Mouse (Mus musculus) heart, embryonic 10.5 days (tissue): ENCODE measurements around the gene Psmb5. TPM values are rescaled to one million over a fixed set of nuclear protein-coding genes. Genes with fewer than 3 reads are reported as not detected.

Experiments
- DNase-seq: peaks from one replicate; pipeline ENCODE4 v3.0.0-alpha.2; 2017; ENCODE audit warnings: low spot score
- H3K27ac ChIP-seq: fragments of 300-500 bp; sonication (generic); 2 replicates; pipeline ENCODE4 v1.5.1; 2016; ENCODE audit warnings: mild to moderate bottlenecking
- H3K27me3 ChIP-seq: fragments of 300-500 bp; sonication (generic); 2 replicates; pipeline ENCODE4 v1.6.1; 2016; ENCODE audit warnings: mild to moderate bottlenecking; ENCODE audit not compliant: poor library complexity, insufficient read depth, severe bottlenecking
- H3K36me3 ChIP-seq: fragments of 300-500 bp; sonication (generic); 2 replicates; pipeline ENCODE4 v1.6.1; 2016; ENCODE audit warnings: mild to moderate bottlenecking, moderate library complexity
- H3K4me1 ChIP-seq: fragments of 300-500 bp; sonication (generic); 2 replicates; pipeline ENCODE4 v1.6.1; 2016; ENCODE audit warnings: mild to moderate bottlenecking
- H3K4me3 ChIP-seq: fragments of 300-500 bp; sonication (generic); 2 replicates; pipeline ENCODE4 v1.5.1; 2016; ENCODE audit warnings: mild to moderate bottlenecking, moderate library complexity
- H3K9me3 ChIP-seq: fragments of 300-500 bp; sonication (generic); 2 replicates; pipeline ENCODE4 v1.6.1; 2016; ENCODE audit warnings: mild to moderate bottlenecking, moderate library complexity
- WGBS: fragments of 180-500 bp; shearing (Covaris S2); methylation state at CpG from one replicate; pipeline ENCODE4 v1.1.7; 2016; 5-methylcytosine and 5-hydroxymethylcytosine counted together
- microRNA counts: library from miRNA; unstranded; fragments of <30 nt; microRNA quantifications from one replicate; lab custom pipeline; 2017
- microRNA-seq: library from miRNA; unstranded; fragments of <30 nt; microRNA quantifications from one replicate; pipeline ENCODE4, GENCODE M21; 2017
- polyA plus RNA-seq: library from polyadenylated mRNA; unstranded; fragments of >200 nt; fragmentation: Nextera tagmentation; extraction: Ambion mirVana; gene quantifications from 2 replicates; pipeline ENCODE4 v1.2.1, GENCODE M21; 2016

The Psmb5 gene
- polyA plus RNA-seq, 1 experiment from 2014 or later = 455 TPM

DNA sequence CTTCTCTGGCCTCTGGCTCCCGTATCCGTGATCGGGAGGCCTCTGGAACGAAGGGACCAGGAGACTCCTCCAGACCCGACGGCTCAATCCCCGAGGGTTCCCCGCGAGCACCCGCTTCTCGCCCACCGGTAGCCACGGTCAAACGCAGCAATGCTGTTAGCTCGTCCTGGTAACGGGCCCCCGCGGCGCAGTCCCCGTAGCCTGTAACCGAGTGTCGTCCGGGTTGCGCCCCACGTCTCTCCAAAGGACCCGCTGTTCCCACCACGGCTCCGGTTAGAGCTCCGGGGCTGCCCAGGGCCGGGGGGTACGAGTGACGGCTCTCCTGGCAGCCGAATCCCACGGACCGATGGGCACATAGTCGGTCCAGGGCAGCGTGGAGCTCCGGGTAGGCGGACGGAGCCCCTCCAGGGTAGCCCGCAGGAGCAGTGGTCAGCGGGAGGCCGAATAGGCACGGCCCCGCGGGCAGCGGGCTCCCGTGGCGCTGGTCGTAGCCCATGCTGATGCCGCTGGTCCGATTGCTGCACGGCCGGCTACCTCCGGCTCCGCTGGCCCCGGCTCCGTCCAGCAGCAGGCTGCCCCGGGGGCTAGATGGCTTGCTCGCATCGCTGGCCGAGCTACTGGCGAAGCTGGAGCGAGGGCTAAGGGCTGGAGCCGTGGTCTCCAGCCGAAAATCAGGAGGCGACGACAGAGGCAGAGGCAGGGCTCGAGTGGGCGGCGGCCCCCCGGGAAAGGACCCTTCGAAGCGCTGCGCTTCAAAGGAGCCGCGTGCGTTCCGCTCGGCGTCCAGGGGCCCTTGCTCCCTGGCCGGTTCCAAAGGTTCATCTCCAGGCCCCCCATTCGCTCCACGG, 41.4 kb downstream of the Psmb5 start:
- Histone ChIP-seq H3K4me3 (peak overlapping the region; percentile 93), H3K27me3 (no peaks in the 10 kb centered on the region), H3K4me1 (peaks cover 47% of the 10 kb centered on the region), H3K27ac (peak overlapping the region; percentile 95), H3K9me3 (no peaks in the 10 kb centered on the region), H3K36me3 (peaks cover 24% of the 10 kb centered on the region)
- no peak for DNase-seq
- WGBS = under 1% methylated on average over 84 of the region's 84 CpGs

DNA sequence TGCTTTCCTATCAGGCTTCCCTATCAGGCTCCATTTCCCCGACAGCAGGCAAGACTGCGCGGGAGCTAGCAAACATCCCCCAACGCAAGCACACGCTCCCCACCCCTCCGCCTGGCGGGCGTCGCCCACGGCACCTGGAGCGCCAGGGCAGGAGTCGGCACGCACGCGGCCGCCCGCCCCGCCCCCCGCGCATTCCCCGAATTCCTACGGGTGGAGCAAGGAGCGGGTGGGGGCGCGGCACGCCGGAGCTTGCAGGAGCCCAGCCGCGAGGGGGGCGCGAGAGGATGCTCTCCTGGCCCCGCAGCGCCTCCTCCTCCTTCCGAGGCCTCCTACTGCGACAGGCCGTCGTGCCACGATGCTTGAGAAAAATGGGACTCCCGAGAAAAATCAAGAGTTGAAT, 42.2 kb downstream of the Psmb5 start:
- DNase-seq = peak; percentile 93
- Histone ChIP-seq H3K27ac (peak overlapping the region; percentile 95), H3K36me3 (peaks cover 32% of the 10 kb centered on the region), H3K27me3 (no peaks in the 10 kb centered on the region), H3K4me1 (peaks cover 54% of the 10 kb centered on the region), H3K4me3 (peak overlapping the region; percentile 93), H3K9me3 (no peaks in the 10 kb centered on the region)
- under 1% methylated on average over 39 of the region's 39 CpGs for WGBS

DNA sequence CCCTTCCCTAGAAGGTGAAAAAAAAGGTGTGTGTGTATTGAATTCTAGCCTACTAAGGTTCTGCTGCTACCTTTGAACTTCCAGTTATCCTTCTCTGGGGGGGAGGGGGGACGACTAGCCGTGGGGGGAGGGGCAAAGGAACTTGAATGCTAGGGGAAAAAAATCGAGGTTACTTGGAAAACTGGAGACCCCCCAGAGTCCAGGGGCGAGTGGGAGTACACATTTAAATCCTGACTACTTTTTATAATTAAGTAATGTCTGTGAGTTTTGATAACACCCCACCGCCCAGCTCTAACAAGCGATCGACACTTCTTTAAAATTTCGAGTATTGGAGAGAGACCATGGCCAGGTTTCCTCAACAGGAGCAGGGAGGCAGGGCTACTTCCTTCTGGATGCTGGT, 42.8 kb downstream of the Psmb5 start:
- under 1% methylated on average over 8 of the region's 8 CpGs for WGBS

DNA sequence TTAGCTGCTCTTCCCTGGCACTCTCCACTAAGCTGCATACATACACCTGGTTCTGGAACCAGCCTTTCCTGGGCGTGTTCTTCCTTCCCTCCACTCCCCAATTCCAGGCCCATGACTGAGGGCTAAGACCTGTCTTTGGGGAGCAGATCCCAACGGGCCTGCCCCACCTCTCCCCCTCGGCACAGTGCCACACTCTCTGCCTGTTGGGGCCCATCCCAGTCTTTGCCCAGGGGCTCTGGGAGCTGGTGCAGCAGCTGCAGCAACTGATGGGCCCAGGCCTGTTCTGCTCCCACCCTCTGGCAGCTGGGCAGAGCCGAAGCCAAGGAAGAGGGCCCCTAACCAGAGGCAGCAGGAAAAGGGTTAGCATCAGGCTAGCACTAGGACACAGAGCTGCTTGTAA, 43.6 kb downstream of the Psmb5 start:
- Histone ChIP-seq H3K27ac (peak overlapping the region; percentile 95), H3K36me3 (peaks cover 45% of the 10 kb centered on the region), H3K4me1 (peaks cover 66% of the 10 kb centered on the region), H3K27me3 (no peaks in the 10 kb centered on the region), H3K9me3 (no peaks in the 10 kb centered on the region), H3K4me3 (peak overlapping the region; percentile 93)
- no peak for DNase-seq
- 13% methylated on average over 4 of the region's 4 CpGs for WGBS

More for the DNA sequence above, 42.8 kb downstream of the Psmb5 start:
- DNase-seq = no peak
- H3K27ac ChIP-seq = peak overlapping the region; percentile 95
- no peaks in the 10 kb centered on the region for H3K27me3 ChIP-seq
- no peaks in the 10 kb centered on the region for H3K9me3 ChIP-seq
- peak overlapping the region; percentile 93 for H3K4me3 ChIP-seq
- H3K36me3 ChIP-seq = peaks cover 37% of the 10 kb centered on the region
- H3K4me1 ChIP-seq = peaks cover 58% of the 10 kb centered on the region

DNA sequence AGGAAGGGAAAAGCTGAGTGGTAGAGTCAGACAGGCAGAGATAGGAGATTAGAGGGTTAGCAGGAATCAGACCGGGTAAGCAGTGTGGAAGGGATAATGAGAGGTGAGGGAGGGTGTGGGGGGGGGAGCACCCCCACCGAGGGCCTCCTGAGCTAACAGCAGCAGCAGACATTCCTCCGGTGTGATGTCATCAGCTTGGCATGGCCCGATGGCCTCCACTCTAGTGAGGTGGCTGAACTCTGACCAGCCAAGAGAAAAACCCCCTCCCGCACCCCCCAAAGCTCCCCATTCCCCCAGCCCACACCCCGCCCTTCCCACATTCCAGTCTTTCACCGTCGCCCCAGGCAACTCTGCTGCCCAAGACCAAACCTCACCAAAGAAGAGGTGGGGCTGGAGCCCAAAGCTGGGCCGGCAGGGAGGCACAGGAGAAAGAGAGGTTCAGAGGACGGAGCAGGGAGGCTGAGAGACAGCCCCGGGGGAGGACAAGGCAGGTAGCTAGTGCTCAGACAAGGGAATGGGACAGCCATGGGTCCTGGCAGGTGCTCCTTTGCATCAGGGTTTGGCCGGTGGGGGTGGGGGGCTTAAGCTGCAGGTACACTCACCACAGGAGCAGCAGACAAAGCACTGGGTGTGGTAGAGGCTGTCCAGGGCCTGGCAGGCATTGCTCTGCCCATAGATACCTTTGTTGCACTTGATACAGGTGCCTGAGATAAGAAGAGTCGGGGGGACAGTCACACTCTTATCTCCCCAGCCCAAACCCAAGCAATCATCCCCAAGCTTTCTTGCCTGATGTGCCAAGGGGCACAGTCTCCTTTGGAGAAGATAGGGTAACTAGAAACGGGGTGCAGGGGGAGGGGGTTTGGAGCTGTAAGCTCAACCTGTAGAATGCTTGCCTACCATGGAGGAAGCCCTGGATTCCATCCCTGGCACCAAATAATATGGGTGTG, 44.8 kb downstream of the Psmb5 start:
- H3K27ac ChIP-seq = peak overlapping the region; percentile 95
- WGBS = 5% methylated on average over 13 of the region's 14 CpGs
- peaks cover 65% of the 10 kb centered on the region for H3K4me1 ChIP-seq
- no peaks in the 10 kb centered on the region for H3K9me3 ChIP-seq
- H3K27me3 ChIP-seq = no peaks in the 10 kb centered on the region
- peaks cover 57% of the 10 kb centered on the region for H3K36me3 ChIP-seq
- peak; percentile 96 for DNase-seq
- peak overlapping the region; percentile 93 for H3K4me3 ChIP-seq

DNA sequence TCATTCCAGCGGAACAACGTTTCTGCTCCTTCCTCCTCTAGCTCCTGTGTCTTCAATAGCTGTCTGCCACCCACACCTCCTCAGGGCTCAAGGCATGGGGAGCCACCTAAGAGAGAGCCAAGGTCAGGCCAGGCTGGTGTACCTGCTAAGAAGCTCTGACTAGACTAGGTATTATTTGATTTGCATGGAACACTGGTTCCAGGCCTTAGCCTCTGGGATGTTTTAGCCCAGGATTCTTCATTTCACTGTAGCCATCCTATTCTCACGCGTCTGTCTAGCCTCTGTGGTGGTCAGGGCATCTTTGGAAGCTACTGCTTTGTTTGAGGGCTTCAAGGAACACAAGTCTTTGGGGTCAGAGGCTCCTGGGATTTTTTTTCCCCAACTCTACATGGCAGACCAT, 45.7 kb downstream of the Psmb5 start:
- Histone ChIP-seq H3K4me3 (peak overlapping the region; percentile 93), H3K27me3 (no peaks in the 10 kb centered on the region), H3K9me3 (no peaks in the 10 kb centered on the region), H3K36me3 (peaks cover 66% of the 10 kb centered on the region), H3K4me1 (peaks cover 65% of the 10 kb centered on the region), H3K27ac (peak overlapping the region; percentile 95)
- DNase-seq = no peak
- WGBS = 66% methylated on average over 4 of the region's 4 CpGs

DNA sequence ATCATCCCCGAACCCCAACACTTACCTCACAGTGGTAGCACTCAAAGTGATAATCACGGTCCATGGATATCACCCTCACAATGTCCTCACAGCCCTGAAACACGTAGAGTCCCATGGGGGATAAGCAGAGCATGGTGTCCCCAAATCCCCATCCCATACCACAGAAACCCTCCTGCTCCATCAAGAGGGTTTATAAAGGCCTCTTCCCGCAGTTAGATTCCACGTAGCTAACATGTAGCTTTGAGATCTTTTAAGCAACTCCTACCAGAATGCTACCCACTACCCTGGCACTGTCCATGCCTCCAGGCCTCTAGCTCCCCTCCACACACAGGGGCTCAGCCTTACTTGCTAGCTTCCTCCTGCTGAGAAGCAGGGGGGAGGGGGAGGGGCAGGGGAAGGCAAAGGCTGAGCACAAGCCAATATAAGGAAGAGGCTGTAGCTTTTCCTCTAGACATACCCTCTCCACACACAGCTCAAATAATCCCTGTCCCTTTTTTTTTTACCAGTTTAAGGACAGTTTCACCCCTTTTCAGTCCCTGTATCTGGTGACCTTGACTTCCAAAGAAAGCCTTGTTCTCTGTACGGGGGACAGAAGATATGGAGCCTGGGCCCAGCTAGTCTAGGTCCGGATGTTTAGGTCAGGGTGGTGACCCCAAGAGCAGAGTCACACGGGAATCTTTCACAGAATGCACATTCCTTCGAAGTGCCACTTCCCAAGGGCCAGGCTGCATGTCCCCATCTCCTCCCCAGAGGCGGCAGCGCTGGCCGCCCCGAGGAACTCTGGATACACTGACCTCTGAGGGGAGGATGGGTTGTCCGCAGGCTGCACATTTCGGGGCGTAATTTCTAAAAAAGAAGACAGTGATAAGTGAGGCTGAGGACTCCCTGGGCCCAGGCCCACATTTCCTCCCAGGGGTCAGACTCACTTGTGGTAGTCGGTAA, 48.1 kb downstream of the Psmb5 start:
- Histone ChIP-seq H3K27me3 (no peaks in the 10 kb centered on the region), H3K27ac (peak overlapping the region; percentile 67), H3K9me3 (no peaks in the 10 kb centered on the region), H3K4me1 (peaks cover 58% of the 10 kb centered on the region), H3K36me3 (peaks cover 73% of the 10 kb centered on the region), H3K4me3 (no peak overlapping the region)
- WGBS = 52% methylated on average over 17 of the region's 17 CpGs
- DNase-seq = no peak

DNA sequence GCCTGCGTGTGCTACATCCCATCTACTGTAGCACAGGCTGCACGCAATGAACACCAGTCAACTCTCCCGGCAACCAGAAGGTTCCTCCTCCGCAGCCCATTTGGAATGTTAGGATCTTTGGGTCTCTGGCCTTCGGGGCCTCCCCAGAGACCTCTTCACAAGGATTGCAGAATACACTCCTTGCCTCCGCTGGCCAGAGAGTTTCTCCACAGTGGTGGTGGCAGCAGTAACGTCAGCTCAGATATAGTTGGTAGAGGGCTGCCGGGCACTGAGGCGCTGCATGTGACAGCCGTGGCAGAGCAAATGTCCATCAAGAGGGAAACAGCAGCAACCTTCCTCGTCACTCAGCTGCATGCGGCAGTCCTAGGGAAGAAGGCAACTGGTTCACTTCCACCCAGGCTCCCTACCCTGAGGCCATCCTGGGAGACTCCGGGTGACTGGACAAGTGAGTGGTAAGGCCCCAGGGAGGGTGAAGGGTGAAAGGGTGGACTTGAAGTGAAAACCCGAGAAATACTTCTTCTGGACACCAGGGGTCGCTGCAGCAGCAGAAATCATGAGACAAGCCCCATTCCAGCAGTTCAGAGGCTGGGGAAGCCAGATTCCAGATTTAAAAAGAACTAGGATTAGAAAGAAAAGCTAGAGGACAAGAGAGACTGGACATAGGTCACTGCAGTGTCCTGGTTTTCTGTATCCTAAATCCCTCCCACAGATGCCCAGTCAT, 49.0 kb downstream of the Psmb5 start:
- Histone ChIP-seq H3K27me3 (no peaks in the 10 kb centered on the region), H3K4me1 (peaks cover 49% of the 10 kb centered on the region), H3K36me3 (peaks cover 66% of the 10 kb centered on the region), H3K27ac (0 out of 2 replicates have a peak overlapping the region, but pooled peaks have one; percentile 67), H3K4me3 (no peak overlapping the region), H3K9me3 (no peaks in the 10 kb centered on the region)
- peak; percentile 88 for DNase-seq
- WGBS = 74% methylated on average over 15 of the region's 15 CpGs

MicroRNAs encoded within 50 kb of the gene (microRNA counts, 519-probe panel; counts per million panel counts)
- not detected for microRNA mmu-miR-686 (lab: Ali Mortazavi, UCI)

Small RNAs within 50 kb of the gene (microRNA-seq; reads per million reads assigned to microRNA genes)
- gene Mir686 = not detected
- not detected for gene Mir6948

Other genes starting within 250 kb of the Psmb5 start
- 6.2 and 8.4 TPM in 2 replicates for gene Slc7a7, start 200.2 kb downstream of the Psmb5 start, polyA plus RNA-seq
- gene Mrpl52, start 191.1 kb downstream of the Psmb5 start, polyA plus RNA-seq = 222 and 228 TPM in 2 replicates
- 80.3 and 108 TPM in 2 replicates for gene Mmp14, start 186.4 kb downstream of the Psmb5 start, polyA plus RNA-seq
- 44.8 and 51.0 TPM in 2 replicates for gene Lrp10, start 153.9 kb downstream of the Psmb5 start, polyA plus RNA-seq
- 2.4 and 3.8 TPM in 2 replicates for gene Rem2, start 141.9 kb downstream of the Psmb5 start, polyA plus RNA-seq
- 86.2 and 103 TPM in 2 replicates for gene Prmt5, start 100.5 kb downstream of the Psmb5 start, polyA plus RNA-seq
- gene Haus4, start 63.4 kb downstream of the Psmb5 start, polyA plus RNA-seq = 50.2 and 52.9 TPM in 2 replicates
- gene Ajuba, start 40.5 kb downstream of the Psmb5 start, polyA plus RNA-seq = 43.0 and 62.5 TPM in 2 replicates
- gene 4931414P19Rik, start 12.0 kb downstream of the Psmb5 start, polyA plus RNA-seq = 7.7 and 8.3 TPM in 2 replicates
- gene Psmb11, start 3.4 kb upstream of the Psmb5 start, polyA plus RNA-seq = not detected in 2 replicates
- gene Gm17606, start 22.9 kb upstream of the Psmb5 start, polyA plus RNA-seq = not detected in 2 replicates
- gene Cdh24, start 23.3 kb upstream of the Psmb5 start, polyA plus RNA-seq = 2.5 and 4.4 TPM in 2 replicates
- gene 1700123O20Rik, start 68.2 kb upstream of the Psmb5 start, polyA plus RNA-seq = 64.6 and 79.7 TPM in 2 replicates
- gene Acin1, start 68.9 kb upstream of the Psmb5 start, polyA plus RNA-seq = 80.3 and 110 TPM in 2 replicates
- 0.10 and 0.38 TPM in 2 replicates for gene Gm29776, start 80.8 kb upstream of the Psmb5 start, polyA plus RNA-seq
- gene Cebpe, start 94.2 kb upstream of the Psmb5 start, polyA plus RNA-seq = not detected in 2 replicates
- gene Slc7a8, start 163.9 kb upstream of the Psmb5 start, polyA plus RNA-seq = 2.4 and 2.7 TPM in 2 replicates
- gene Rnf212b, start 196.1 kb upstream of the Psmb5 start, polyA plus RNA-seq = not detected in 2 replicates